ENCODE assay signal across 21 mouse cellular contexts in the genomic region with DNA sequence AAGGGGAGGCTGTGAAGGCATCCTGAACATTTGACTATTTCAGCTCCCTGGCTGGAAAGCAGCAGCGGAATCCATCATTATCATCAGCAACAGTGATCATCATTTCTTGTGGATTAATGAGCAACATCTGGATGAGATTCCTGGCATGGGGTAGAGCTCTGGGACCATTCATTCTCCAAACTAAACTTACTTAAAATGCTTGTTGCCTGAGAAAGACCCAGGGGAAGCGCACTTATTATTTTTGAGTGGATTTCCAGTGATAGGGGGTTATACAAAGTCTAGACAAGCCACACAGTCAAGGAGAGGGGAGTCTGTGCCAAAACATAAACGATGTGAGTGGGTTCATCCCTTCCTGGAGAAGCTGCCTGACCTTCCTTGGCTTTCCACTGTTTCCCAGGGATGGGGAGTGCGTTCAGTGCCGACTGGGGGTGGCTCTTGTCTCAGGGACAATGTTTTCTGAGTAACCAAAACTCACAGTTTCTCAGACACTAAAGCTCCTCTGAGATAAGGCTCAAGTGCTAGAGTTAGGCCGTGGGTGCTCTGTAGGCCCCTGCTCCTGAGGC. TPM values are rescaled to one million over a fixed set of nuclear protein-coding genes. Genes with fewer than 3 reads are reported as not detected.
DNase-seq lines count a peak whose midpoint lies in the region; ATAC-seq lines count a peak whose summit lies in the region.
"Had no signal": no experiment of that assay in that cellular context is flagged by ENCODE, and none has a peak within 500 bp of the region (broad histone marks: within the 10 kb centered on the region; RNA-seq: fewer than 3 reads in every experiment).

No protein-coding gene starts in this region.

- 0 out of 2 replicates have a peak, but pooled peaks cover 3% of the 10 kb centered on the region for H3K4me1 ChIP-seq in heart, embryonic 15.5 days (replicated peaks)
- H3K4me1 ChIP-seq in heart, embryonic 16.5 days (ENCODE audit: control insufficient read depth, insufficient read depth, low read length), result peaks cover 4% of the 10 kb centered on the region; the same call in 1 of the 2 replicates

- H3K9ac ChIP-seq in heart, embryonic 15.5 days, result no peak overlapping the region
- H3K9ac ChIP-seq in heart, embryonic 16.5 days (ENCODE audit: low read length), result no peak overlapping the region
- H3K9ac ChIP-seq: hindbrain, embryonic 14.5 days; limb, embryonic 12.5 days; liver, postnatal 0 days had no signal

- H3K27me3 ChIP-seq in heart, embryonic 15.5 days, result no peaks in the 10 kb centered on the region
- H3K27me3 ChIP-seq in heart, embryonic 16.5 days (ENCODE audit: control insufficient read depth, insufficient read depth, low read length), result no peaks in the 10 kb centered on the region
- H3K27me3 ChIP-seq: CH12.LX; megakaryocyte, embryonic 14.5 days had no signal

- no peaks in the 10 kb centered on the region for H3K36me3 ChIP-seq in heart, embryonic 15.5 days
- no peaks in the 10 kb centered on the region for H3K36me3 ChIP-seq in heart, embryonic 16.5 days (ENCODE audit: control insufficient read depth, insufficient read depth)
- H3K36me3 ChIP-seq: limb, embryonic 12.5 days had no signal

- peak; percentile 58; the same call in 1 of the 2 replicates for ATAC-seq in heart, embryonic 15.5 days (replicated peaks; ENCODE audit: insufficient number of reproducible peaks, insufficient read depth, low FRiP score, low read depth)
- peak; percentile 37; the same call in 1 of the 2 replicates for ATAC-seq in heart, embryonic 16.5 days (replicated peaks; ENCODE audit: extremely low read depth, insufficient read depth, low FRiP score)
- ATAC-seq: liver, postnatal 0 days; midbrain, embryonic 16.5 days had no signal

- no peak overlapping the region for H3K4me3 ChIP-seq in heart, embryonic 15.5 days
- no peak overlapping the region for H3K4me3 ChIP-seq in heart, embryonic 16.5 days (ENCODE audit: low read length)
- H3K4me3 ChIP-seq: limb, embryonic 12.5 days; megakaryocyte, embryonic 14.5 days had no signal

- intact Hi-C loops in gastrocnemius, postnatal 36 days (cut with DNase I), result no loop called here

- H3K27ac ChIP-seq in heart, embryonic 15.5 days, result no peak overlapping the region
- H3K27ac ChIP-seq in heart, embryonic 16.5 days (ENCODE audit: low read length), result no peak overlapping the region
- H3K27ac ChIP-seq: hindbrain, embryonic 14.5 days; limb, embryonic 12.5 days had no signal

- WGBS in heart, embryonic 15.5 days, result 45% methylated on average over 6 of the region's 6 CpGs
- 49% methylated on average over 6 of the region's 6 CpGs for WGBS in heart, embryonic 16.5 days

- DNase-seq in gastrocnemius, adult 18-20 months (ENCODE audit: low spot score), result peak; percentile 23
- no peak for DNase-seq in gastrocnemius, postnatal 36 days
- no peak for DNase-seq in heart, adult 11 months
- DNase-seq in skeletal muscle tissue, adult 2 months (ENCODE audit: low read depth, low spot score), result peak; percentile 12
- no peak for DNase-seq in MN1 (ENCODE audit: low spot score)
- DNase-seq: adrenal gland, adult 8-10 months; cerebellum, adult 11-12 months; cerebellum, postnatal 25 days; kidney, adult 11 months; kidney, postnatal 14 days; liver, postnatal 0 days; lung, postnatal 14 days; thymus, postnatal 36 days had no signal

- H3K4me2 ChIP-seq in heart, embryonic 15.5 days, result no peak overlapping the region
- H3K4me2 ChIP-seq in heart, embryonic 16.5 days (ENCODE audit: low read depth, low read length), result no peak overlapping the region
- H3K4me2 ChIP-seq: hindbrain, embryonic 14.5 days; limb, embryonic 12.5 days had no signal

- no peaks in the 10 kb centered on the region for H3K9me3 ChIP-seq in heart, embryonic 15.5 days (replicated peaks)
- H3K9me3 ChIP-seq in heart, embryonic 16.5 days (replicated peaks; ENCODE audit: control insufficient read depth, low read length), result no peaks in the 10 kb centered on the region
- H3K9me3 ChIP-seq: limb, embryonic 12.5 days; megakaryocyte, embryonic 14.5 days had no signal

RNA-seq across cellular contexts. Expression of a gene that starts 6.9 kb away (rescaled TPM):
- total RNA-seq in gastrocnemius, adult 18-20 months (2021), result not detected
- total RNA-seq in gastrocnemius, postnatal 36 days (2021), result not detected
- 0.13 and 0.25 TPM in 2 replicates for polyA plus RNA-seq in heart, embryonic 15.5 days (2015; fragmentation: Nextera tagmentation; extraction: Ambion mirVana)
- 0.26 and 0.28 TPM in 2 replicates for polyA plus RNA-seq in heart, embryonic 16.5 days (2015; fragmentation: Nextera tagmentation; extraction: Ambion mirVana)
- polyA plus RNA-seq: spleen, adult 2 months had no signal

Comparison
In these comparisons a context has a peak if more than half of its experiments do, and no peak if none do; other contexts are left out.
1. DNase-seq: peak in gastrocnemius, adult 18-20 months (single experiment) and skeletal muscle tissue, adult 2 months (single experiment); none in gastrocnemius, postnatal 36 days (0 of 2), heart, adult 11 months (single experiment) and MN1 (single experiment).